Mouse (Mus musculus): ENCODE data around the gene Mast3.

DNA sequence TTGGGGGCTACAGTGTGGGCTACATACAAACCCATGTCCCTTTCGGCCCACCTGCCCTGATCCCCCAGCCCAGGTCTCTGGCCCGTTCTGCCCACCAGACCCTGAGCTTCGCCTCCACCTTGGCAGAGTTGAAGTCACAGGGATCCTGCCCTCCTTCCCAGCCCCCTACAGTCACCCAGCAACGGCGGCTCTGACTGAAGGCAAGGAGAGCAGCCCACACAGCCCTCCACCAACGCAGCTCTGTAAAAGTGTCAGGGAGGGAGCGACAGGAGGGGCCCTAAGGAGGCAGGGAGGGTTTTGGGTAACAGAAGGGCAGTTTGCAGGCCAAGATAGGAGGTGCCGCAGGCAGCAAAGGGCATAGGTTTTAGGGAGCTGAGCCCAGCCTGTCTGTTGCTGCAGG is 14.0 kb downstream of the Mast3 start:
- TF ChIP-seq CTCF (IDR thresholded peaks at IDR 0.05; ENCODE audit: insufficient read depth, low read length) (no peak), POLR2A (IDR thresholded peaks at IDR 0.05; ENCODE audit: borderline replicate concordance, extremely low read depth, low read depth, low read length) (no peak)
